ENCODE assay signal across 8 mouse cellular contexts in the genomic region with DNA sequence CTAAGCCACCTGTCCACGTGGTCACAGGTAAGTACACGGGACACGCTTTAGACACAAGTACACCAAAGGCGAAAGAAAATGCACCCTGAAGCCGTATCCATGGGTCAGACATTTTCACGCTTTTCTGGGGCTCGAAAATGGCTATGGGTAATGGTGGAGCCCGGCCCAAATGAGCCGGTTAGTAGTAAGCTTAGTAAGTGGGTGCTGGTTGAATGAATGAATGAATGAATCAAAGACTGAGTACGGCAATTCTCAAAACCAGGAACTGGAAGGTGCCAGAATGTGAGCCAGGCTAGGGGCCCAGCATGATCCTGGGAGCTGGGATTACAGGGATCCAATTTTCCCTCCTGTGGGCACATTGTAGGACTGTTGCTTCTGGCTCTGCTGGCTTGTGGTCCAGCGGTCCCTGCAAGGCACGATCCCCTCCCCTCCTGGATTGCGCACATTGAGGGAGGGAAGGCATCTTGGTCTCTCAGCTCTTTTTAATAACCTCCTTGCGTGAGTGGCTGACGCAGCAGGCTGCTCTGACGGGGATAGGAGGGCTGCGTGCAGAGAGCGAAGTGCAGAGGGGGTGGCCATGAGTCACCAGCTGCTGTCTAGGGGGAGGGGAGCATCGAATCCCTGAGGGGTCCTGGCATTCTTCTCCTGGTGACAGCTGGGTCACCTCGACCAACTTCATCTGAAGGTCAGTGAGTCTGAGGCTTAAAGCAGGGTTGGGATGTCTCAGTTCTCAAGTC. TPM values are rescaled to one million over a fixed set of nuclear protein-coding genes. Genes with fewer than 3 reads are reported as not detected.
DNase-seq lines count a peak whose midpoint lies in the region; ATAC-seq and TF ChIP-seq lines count a peak whose summit lies in the region.

Gene Cirbp (plus strand): TSS at position 594 of the 737 bp plus-strand sequence.

- no peaks in the 10 kb centered on the region for H3K9me3 ChIP-seq in forebrain, embryonic 13.5 days (replicated peaks)
- no peaks in the 10 kb centered on the region for H3K9me3 ChIP-seq in stomach, embryonic 15.5 days

- H3K4me2 ChIP-seq in forebrain, embryonic 13.5 days, result peak within 1 kb of the TSS; percentile 79
- H3K4me2 ChIP-seq in stomach, embryonic 15.5 days, result peak within 1 kb of the TSS; percentile 70

- H3K27me3 ChIP-seq in cerebellum, adult 2 months (ENCODE audit: control insufficient read depth, insufficient read depth, low read length), result no peaks in the 10 kb centered on the region
- H3K27me3 ChIP-seq in forebrain, embryonic 13.5 days, result no peaks in the 10 kb centered on the region
- H3K27me3 ChIP-seq in stomach, embryonic 15.5 days (replicated peaks), result no peaks in the 10 kb centered on the region

- H3K4me3 ChIP-seq in cerebellum, adult 2 months (replicated peaks; ENCODE audit: insufficient read depth, low read depth, low read length), result peak within 1 kb of the TSS; percentile 56
- H3K4me3 ChIP-seq in forebrain, embryonic 13.5 days, result peak within 1 kb of the TSS; percentile 90
- peak within 1 kb of the TSS; percentile 37 for H3K4me3 ChIP-seq in stomach, embryonic 15.5 days (replicated peaks)

- no peak for TF ChIP-seq CTCF in cerebellum, adult 2 months (IDR thresholded peaks at IDR 0.05; ENCODE audit: borderline replicate concordance, insufficient read depth, low read depth, low read length)

- peak within 1 kb of the TSS; percentile 70 for H3K27ac ChIP-seq in cerebellum, adult 2 months (ENCODE audit: insufficient read depth, low read length)
- peak within 1 kb of the TSS; percentile 84 for H3K27ac ChIP-seq in forebrain, embryonic 13.5 days
- H3K27ac ChIP-seq in stomach, embryonic 15.5 days, result peak within 1 kb of the TSS; percentile 92

- intact Hi-C loops in heart, postnatal 25 days (cut with DNase I), result loop anchor here (1.0 kb wide), 1 partner anchor 20 kb away; no protein-coding TSS in a partner anchor

- DNase-seq in cerebellum, adult 2 months, result peak; percentile 67 to 75
- no peak for DNase-seq in cerebellum, postnatal 4 days (ENCODE audit: low spot score in 2 of 2)
- peak; percentile 59 for DNase-seq in adrenal gland, postnatal 25 days
- no peak for DNase-seq in heart, postnatal 25 days (ENCODE audit: low spot score)
- no peak for DNase-seq in large intestine, adult 2 months (ENCODE audit: low read depth, low spot score)
- DNase-seq in lung, postnatal 10 days, result peak; percentile 48

- ATAC-seq in forebrain, embryonic 13.5 days, result no peak
- ATAC-seq in stomach, embryonic 15.5 days (ENCODE audit: insufficient read depth, low FRiP score, low read depth), result no peak

- peaks cover 14% of the 10 kb centered on the region for H3K36me3 ChIP-seq in forebrain, embryonic 13.5 days (ENCODE audit: poor library complexity, severe bottlenecking)
- H3K36me3 ChIP-seq in stomach, embryonic 15.5 days, result peaks cover 9% of the 10 kb centered on the region

- peaks cover 21% of the 10 kb centered on the region for H3K4me1 ChIP-seq in cerebellum, adult 2 months (ENCODE audit: control insufficient read depth, insufficient read depth, low read length)
- peaks cover 62% of the 10 kb centered on the region for H3K4me1 ChIP-seq in forebrain, embryonic 13.5 days
- peaks cover 76% of the 10 kb centered on the region for H3K4me1 ChIP-seq in stomach, embryonic 15.5 days

- 0 out of 2 replicates have a peak, but pooled peaks have one; percentile 27 for TF ChIP-seq POLR2A in cerebellum, adult 2 months (IDR thresholded peaks at IDR 0.05; ENCODE audit: borderline replicate concordance, insufficient read depth, low read length)

- 7% methylated on average over 20 of the region's 20 CpGs for WGBS in cerebellum, adult 2 months
- WGBS in forebrain, embryonic 13.5 days, result 13% methylated on average over 20 of the region's 20 CpGs
- WGBS in large intestine, adult 2 months, result 27% methylated on average over 20 of the region's 20 CpGs
- WGBS in stomach, embryonic 15.5 days, result 15% methylated on average over 20 of the region's 20 CpGs

- H3K9ac ChIP-seq in forebrain, embryonic 13.5 days, result peak within 1 kb of the TSS; percentile 100
- peak within 1 kb of the TSS; percentile 16; the same call in 1 of the 2 replicates for H3K9ac ChIP-seq in stomach, embryonic 15.5 days

RNA-seq across cellular contexts. Expression of gene Cirbp, which starts in this region (rescaled TPM):
- polyA plus RNA-seq in cerebellum, adult 2 months (2012; rRNA removed), result 240 and 261 TPM in 2 replicates
- total RNA-seq in adrenal gland, postnatal 25 days (2021), result 49.9 and 142 TPM in 2 replicates
- 274 and 308 TPM in 2 replicates for polyA plus RNA-seq in forebrain, embryonic 13.5 days (2015; fragmentation: Nextera tagmentation; extraction: Ambion mirVana)
- total RNA-seq in heart, postnatal 25 days (2021), result 10 to 100 TPM; 31.7 to 43.1 TPM
- 52.6 and 63.1 TPM in 2 replicates for polyA plus RNA-seq in large intestine, adult 2 months (2012; rRNA removed)
- 90.3 and 103 TPM in 2 replicates for polyA plus RNA-seq in stomach, embryonic 15.5 days (2015; fragmentation: Nextera tagmentation; extraction: Ambion mirVana)

Comparison
In these comparisons a context has a peak if more than half of its experiments do, and no peak if none do; other contexts are left out.
1. DNase-seq: peak in cerebellum, adult 2 months (2 of 2), adrenal gland, postnatal 25 days (single experiment) and lung, postnatal 10 days (single experiment); none in cerebellum, postnatal 4 days (0 of 2), heart, postnatal 25 days (single experiment) and large intestine, adult 2 months (single experiment).
2. H3K4me3 ChIP-seq: peak in every context shown above with its lines; median percentile 90 in forebrain, embryonic 13.5 days; 56 in cerebellum, adult 2 months; 37 in stomach, embryonic 15.5 days.
3. Peak in every context shown above with its lines, with median percentiles within 50 percentile points of each other: H3K27ac ChIP-seq.